Mouse (Mus musculus): Measurements from ENCODE around the gene Smndc1. TPM values are rescaled to one million over a fixed set of nuclear protein-coding genes. Genes with fewer than 3 reads are reported as not detected.

Smndc1 gene
- polyA plus RNA-seq, 1 experiment from 2014 or later, result 61.2 TPM

DNA sequence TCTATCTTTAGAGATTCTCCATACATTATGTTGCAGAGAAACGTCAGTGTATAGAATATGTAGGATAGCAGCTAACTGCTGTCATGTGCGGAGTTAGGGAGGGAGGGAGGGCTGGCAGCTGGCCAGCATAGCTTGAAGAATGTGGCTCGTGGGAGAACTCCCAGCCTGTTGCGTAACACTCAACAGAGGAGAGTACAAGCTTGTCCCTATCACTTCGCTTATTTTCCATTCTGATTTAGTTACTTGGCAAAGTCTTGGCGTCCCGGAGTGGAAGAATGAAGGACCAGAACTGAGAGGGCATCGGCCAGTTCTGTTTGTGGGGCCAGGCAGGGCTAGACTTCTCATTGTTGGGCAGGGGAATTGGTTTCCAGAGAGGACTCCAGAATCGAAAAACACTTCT lies 25.4 kb downstream of the Smndc1 start:
- Histone ChIP-seq H3K4me1 (ENCODE audit: control insufficient read depth, insufficient read depth, low read length) (no peaks in the 10 kb centered on the region), H3K9me3 (ENCODE audit: control insufficient read depth, low read length) (no peaks in the 10 kb centered on the region), H3K4me2 (no peak overlapping the region), H3K4me3 (ENCODE audit: low read depth, low read length) (no peak overlapping the region), H3K27me3 (ENCODE audit: control insufficient read depth, insufficient read depth, low read length) (no peaks in the 10 kb centered on the region), H3K36me3 (ENCODE audit: control insufficient read depth, insufficient read depth, low read length) (no peaks in the 10 kb centered on the region), H3K27ac (ENCODE audit: low read depth, low read length) (no peak overlapping the region), H3K9ac (ENCODE audit: low read length) (no peak overlapping the region)
- no peak for DNase-seq (ENCODE audit: low spot score, missing footprints)
- no peak for ATAC-seq (ENCODE audit: low FRiP score)
- 73% methylated on average over 9 of the region's 9 CpGs for WGBS

DNA sequence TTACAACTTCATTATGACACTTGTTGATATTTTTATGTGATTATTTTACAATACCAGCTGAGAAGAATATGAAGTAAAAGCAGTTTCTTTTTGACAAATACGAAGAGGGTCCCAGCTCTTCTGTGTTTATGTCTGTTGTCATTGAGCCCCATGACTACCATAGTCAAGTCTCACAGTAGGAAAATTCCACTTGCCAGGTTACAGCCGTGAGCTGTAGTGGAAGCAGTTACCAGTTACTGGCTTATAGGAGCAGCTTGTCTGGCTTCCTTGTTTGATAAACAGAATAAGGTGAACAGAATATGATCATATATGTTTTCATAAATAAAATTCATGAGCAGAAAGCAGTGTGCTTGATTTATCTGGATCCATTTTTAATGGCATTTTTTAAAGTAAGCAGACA lies 25.8 kb downstream of the Smndc1 start:
- H3K36me3 ChIP-seq (ENCODE audit: control insufficient read depth, insufficient read depth, low read length), result no peaks in the 10 kb centered on the region
- no peaks in the 10 kb centered on the region for H3K9me3 ChIP-seq (ENCODE audit: control insufficient read depth, low read length)
- H3K4me3 ChIP-seq (ENCODE audit: low read depth, low read length), result no peak overlapping the region
- ATAC-seq (ENCODE audit: low FRiP score) (no peak), DNase-seq (ENCODE audit: low spot score, missing footprints) (no peak)
- H3K9ac ChIP-seq (ENCODE audit: low read length), result no peak overlapping the region
- no peaks in the 10 kb centered on the region for H3K27me3 ChIP-seq (ENCODE audit: control insufficient read depth, insufficient read depth, low read length)
- H3K4me2 ChIP-seq, result no peak overlapping the region
- WGBS, result 89% methylated on average over 2 of the region's 2 CpGs
- H3K4me1 ChIP-seq (ENCODE audit: control insufficient read depth, insufficient read depth, low read length), result no peaks in the 10 kb centered on the region
- no peak overlapping the region for H3K27ac ChIP-seq (ENCODE audit: low read depth, low read length)

DNA sequence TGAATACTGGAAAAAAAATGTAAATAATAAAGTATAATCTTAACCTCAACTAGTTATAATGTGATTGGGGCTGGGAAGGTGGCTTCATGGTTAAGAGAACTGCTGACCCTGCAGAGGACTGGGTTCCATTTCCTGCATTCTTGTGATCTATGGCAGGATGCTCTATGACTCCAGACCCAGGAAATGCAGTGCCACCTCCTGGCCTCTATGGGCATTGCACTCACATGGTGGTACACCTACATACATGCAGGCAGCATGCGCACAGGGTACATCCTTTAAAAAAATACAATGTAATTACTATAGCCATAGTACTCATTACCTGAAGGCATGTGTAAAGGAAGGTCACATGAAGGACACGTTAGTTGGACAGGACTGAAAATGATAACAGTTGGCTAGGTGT lies 27.4 kb downstream of the Smndc1 start:
- Histone ChIP-seq H3K9ac (ENCODE audit: low read length) (no peak overlapping the region), H3K9me3 (ENCODE audit: control insufficient read depth, low read length) (no peaks in the 10 kb centered on the region), H3K36me3 (ENCODE audit: control insufficient read depth, insufficient read depth, low read length) (no peaks in the 10 kb centered on the region), H3K27ac (ENCODE audit: low read depth, low read length) (no peak overlapping the region), H3K4me1 (ENCODE audit: control insufficient read depth, insufficient read depth, low read length) (no peaks in the 10 kb centered on the region), H3K4me3 (ENCODE audit: low read depth, low read length) (no peak overlapping the region), H3K4me2 (no peak overlapping the region), H3K27me3 (ENCODE audit: control insufficient read depth, insufficient read depth, low read length) (no peaks in the 10 kb centered on the region)
- ATAC-seq (ENCODE audit: low FRiP score), result no peak
- DNase-seq (ENCODE audit: low spot score, missing footprints), result peak; percentile 88
- 47% methylated on average over 2 of the region's 2 CpGs for WGBS

DNA sequence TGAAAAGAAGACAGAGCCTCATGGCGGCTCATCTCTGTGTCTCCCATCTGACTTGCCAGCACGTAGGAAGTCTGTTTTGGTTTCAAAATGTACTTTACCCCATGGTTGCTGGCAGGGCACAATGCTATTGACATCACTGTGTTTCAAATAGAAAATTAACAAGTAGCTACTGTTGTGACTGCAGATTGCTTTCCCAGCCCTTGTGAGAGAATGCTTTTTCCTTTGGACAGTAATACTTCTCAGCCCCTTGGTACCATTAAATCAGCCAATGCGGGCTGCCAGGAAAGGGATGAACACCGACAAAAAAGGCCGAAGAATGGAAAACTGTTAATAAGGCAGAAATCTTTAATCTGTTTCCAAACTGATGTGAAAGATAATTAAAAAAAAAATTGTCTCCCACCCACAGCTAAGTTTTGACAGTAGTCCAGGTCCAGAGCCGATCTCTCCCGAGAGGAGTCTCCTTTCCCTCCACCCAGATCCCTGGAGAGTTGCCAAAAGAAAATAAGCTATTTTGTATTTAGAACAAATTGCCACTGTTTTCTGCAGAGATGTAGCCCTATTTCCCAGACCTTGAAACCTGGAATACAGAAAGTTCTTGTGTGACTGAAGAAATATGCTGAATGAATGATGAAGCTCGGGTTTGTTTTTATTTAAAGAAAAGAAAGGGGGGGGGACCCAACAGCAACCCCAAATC lies 30.0 kb downstream of the Smndc1 start:
- H3K9me3 ChIP-seq (ENCODE audit: control insufficient read depth, low read length), result no peaks in the 10 kb centered on the region
- H3K27me3 ChIP-seq (ENCODE audit: control insufficient read depth, insufficient read depth, low read length), result no peaks in the 10 kb centered on the region
- no peaks in the 10 kb centered on the region for H3K4me1 ChIP-seq (ENCODE audit: control insufficient read depth, insufficient read depth, low read length)
- WGBS, result 85% methylated on average over 8 of the region's 8 CpGs
- ATAC-seq (ENCODE audit: low FRiP score), result no peak
- no peak overlapping the region for H3K27ac ChIP-seq (ENCODE audit: low read depth, low read length)
- no peak for DNase-seq (ENCODE audit: low spot score, missing footprints)
- H3K4me2 ChIP-seq, result no peak overlapping the region
- H3K9ac ChIP-seq (ENCODE audit: low read length), result no peak overlapping the region
- H3K36me3 ChIP-seq (ENCODE audit: control insufficient read depth, insufficient read depth, low read length), result no peaks in the 10 kb centered on the region
- H3K4me3 ChIP-seq (ENCODE audit: low read depth, low read length), result no peak overlapping the region

DNA sequence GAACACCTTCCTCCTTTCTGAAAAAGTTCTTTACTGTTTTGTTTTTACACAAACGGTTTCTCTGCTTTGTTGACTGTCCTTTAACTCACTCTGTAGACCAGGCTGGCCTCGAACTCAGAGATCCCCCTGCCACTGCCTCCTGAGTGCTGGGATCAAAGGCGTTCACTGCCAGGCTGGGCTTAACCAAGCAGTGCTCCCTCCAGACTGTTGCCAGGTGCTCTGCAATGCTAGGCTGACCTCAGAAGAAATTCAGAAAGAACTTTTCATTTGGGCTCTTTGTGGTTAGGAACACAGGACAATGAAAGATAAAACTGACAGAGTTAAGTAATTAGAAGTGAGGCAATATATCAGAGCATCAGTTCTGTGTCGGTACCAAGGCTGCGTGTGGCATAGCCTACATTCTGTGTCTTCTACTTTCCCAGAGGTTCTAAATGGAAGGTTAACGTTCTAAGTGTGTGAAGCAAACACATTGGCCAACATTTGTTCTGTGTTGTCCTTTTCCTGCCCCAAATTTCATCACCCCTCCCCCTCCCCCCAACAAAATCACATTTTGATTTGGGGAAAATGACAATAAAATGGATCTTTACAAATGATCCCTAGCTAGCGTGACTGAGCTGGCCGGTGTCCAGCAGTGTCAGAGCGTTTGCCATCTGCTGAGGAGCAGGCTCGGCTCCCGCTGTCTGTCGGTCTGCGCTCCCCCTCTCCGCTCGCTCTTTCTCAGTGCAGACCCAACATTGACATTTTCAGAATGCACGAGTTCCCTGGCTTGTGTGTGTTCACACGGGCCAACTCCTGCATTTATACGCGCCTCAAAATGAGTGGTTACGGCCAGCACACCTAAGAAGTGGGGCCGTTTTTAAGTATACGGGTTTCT lies 31.0 kb downstream of the Smndc1 start:
- no peak overlapping the region for H3K27ac ChIP-seq (ENCODE audit: low read depth, low read length)
- H3K4me1 ChIP-seq (ENCODE audit: control insufficient read depth, insufficient read depth, low read length), result no peaks in the 10 kb centered on the region
- no peak overlapping the region for H3K4me3 ChIP-seq (ENCODE audit: low read depth, low read length)
- no peaks in the 10 kb centered on the region for H3K9me3 ChIP-seq (ENCODE audit: control insufficient read depth, low read length)
- H3K27me3 ChIP-seq (ENCODE audit: control insufficient read depth, insufficient read depth, low read length), result no peaks in the 10 kb centered on the region
- no peak overlapping the region for H3K4me2 ChIP-seq
- 81% methylated on average over 22 of the region's 22 CpGs for WGBS
- no peak for ATAC-seq (ENCODE audit: low FRiP score)
- H3K36me3 ChIP-seq (ENCODE audit: control insufficient read depth, insufficient read depth, low read length), result no peaks in the 10 kb centered on the region
- DNase-seq (ENCODE audit: low spot score, missing footprints), result no peak
- no peak overlapping the region for H3K9ac ChIP-seq (ENCODE audit: low read length)

DNA sequence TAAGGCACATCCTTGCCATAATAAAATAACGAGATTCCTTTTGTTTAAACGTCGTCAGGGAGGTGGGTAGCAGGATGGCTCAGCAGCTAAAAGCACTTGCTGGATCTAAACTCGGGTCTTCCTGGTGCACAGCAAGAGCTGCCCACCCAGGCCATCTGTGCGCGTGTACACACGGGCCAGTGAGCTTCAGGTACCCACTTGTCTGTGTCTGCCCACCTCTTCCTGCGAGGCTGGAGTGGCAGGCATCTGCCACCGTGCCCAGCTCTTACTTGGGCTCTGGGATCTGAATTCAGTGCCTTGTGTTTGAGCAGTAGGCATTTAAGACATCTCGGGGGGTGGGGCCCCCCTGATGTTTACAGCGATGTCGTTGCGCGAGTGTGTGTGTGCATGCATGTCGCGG lies 35.3 kb downstream of the Smndc1 start:
- no peaks in the 10 kb centered on the region for H3K36me3 ChIP-seq (ENCODE audit: control insufficient read depth, insufficient read depth, low read length)
- no peaks in the 10 kb centered on the region for H3K9me3 ChIP-seq (ENCODE audit: control insufficient read depth, low read length)

DNA sequence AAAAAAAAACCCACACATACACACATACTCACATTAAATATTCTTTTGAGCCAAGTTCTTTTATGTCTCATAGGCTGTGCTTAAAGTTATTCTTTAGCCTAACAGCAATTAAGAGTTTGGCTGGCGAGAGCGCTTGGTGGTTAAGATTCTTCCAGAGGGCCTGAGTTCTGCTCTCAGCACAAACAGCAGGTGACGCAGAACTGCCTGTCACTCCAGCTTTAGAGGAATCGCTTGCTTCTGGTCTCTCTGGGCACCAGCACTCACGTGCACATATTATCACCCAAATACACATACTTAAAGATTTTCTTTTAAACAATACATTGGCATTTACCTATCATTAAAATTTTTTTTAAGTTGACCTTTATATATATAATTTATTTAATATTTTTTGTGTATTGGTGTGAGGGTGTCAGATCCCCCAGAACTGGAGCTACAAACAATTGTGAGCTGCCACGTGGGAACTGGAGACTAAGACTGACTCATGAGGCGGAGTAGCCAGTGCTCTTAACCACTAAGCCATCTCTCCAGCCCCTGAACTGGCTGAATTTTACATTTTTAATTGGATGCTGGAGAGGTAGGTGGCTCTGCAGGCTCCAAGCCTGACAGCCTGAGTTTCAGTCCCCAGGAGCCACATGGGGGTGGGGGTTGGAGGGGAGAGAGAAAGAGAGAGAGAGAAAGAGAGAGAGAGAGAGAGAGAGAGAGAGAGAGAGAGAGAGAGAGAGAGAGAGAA lies 35.9 kb downstream of the Smndc1 start:
- Histone ChIP-seq H3K9me3 (ENCODE audit: control insufficient read depth, low read length) (no peaks in the 10 kb centered on the region), H3K9ac (ENCODE audit: low read length) (no peak overlapping the region), H3K27ac (ENCODE audit: low read depth, low read length) (no peak overlapping the region), H3K36me3 (ENCODE audit: control insufficient read depth, insufficient read depth, low read length) (no peaks in the 10 kb centered on the region), H3K4me2 (no peak overlapping the region), H3K4me3 (ENCODE audit: low read depth, low read length) (no peak overlapping the region), H3K4me1 (ENCODE audit: control insufficient read depth, insufficient read depth, low read length) (no peaks in the 10 kb centered on the region), H3K27me3 (ENCODE audit: control insufficient read depth, insufficient read depth, low read length) (no peaks in the 10 kb centered on the region)
- WGBS, result 78% methylated on average over 7 of the region's 7 CpGs
- DNase-seq (ENCODE audit: low spot score, missing footprints) (no peak), ATAC-seq (ENCODE audit: low FRiP score) (no peak)

More for the DNA sequence above, 35.3 kb downstream of the Smndc1 start:
- Histone ChIP-seq H3K4me1 (ENCODE audit: control insufficient read depth, insufficient read depth, low read length) (no peaks in the 10 kb centered on the region), H3K4me2 (no peak overlapping the region), H3K27me3 (ENCODE audit: control insufficient read depth, insufficient read depth, low read length) (no peaks in the 10 kb centered on the region), H3K9ac (ENCODE audit: low read length) (no peak overlapping the region), H3K4me3 (ENCODE audit: low read depth, low read length) (no peak overlapping the region), H3K27ac (ENCODE audit: low read depth, low read length) (no peak overlapping the region)
- DNase-seq (ENCODE audit: low spot score, missing footprints), result no peak
- 90% methylated on average over 16 of the region's 16 CpGs for WGBS
- ATAC-seq (ENCODE audit: low FRiP score), result no peak

DNA sequence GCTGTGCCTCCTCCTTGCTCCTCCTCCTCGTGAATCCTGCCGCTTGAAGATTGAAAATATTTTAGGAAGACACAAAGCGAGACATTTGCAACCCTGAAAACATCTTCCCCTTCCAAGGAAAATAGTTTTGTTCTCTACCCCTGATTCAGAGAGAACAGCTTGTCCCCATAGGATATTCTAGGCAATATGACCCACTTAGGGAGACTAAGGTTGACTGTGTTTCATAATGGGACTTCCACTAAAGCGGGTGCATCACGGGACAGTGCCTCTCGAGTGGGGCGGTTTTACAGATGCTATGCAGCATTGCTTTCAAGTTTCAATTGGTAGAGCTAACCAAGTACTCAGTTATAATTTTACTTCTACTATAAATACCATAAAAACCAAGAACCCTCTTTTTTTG lies 36.5 kb downstream of the Smndc1 start:
- Histone ChIP-seq H3K9me3 (ENCODE audit: control insufficient read depth, low read length) (no peaks in the 10 kb centered on the region), H3K27ac (ENCODE audit: low read depth, low read length) (no peak overlapping the region), H3K4me2 (no peak overlapping the region), H3K4me3 (ENCODE audit: low read depth, low read length) (no peak overlapping the region), H3K4me1 (ENCODE audit: control insufficient read depth, insufficient read depth, low read length) (no peaks in the 10 kb centered on the region), H3K36me3 (ENCODE audit: control insufficient read depth, insufficient read depth, low read length) (no peaks in the 10 kb centered on the region), H3K9ac (ENCODE audit: low read length) (no peak overlapping the region), H3K27me3 (ENCODE audit: control insufficient read depth, insufficient read depth, low read length) (no peaks in the 10 kb centered on the region)
- no peak for ATAC-seq (ENCODE audit: low FRiP score)
- no peak for DNase-seq (ENCODE audit: low spot score, missing footprints)
- 91% methylated on average over 7 of the region's 7 CpGs for WGBS

DNA sequence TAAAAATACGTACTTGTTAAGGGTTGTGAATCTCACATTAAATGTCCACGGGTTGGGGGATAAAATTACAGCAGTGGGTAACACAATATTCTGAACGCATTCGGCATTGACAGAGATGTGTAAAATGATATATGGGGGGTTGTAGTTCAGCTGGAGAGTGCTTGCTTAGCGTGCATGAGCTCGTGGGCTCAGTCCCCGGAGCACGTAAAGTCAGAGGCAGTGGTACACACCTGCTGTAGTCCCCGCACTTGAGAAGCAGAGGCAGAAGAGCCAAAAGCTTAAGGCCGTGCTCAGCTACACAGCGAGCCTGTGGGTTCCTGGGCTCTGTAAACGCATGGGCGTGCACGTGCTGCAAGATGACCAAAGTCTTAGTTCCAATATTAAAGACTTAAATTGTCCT lies 44.6 kb downstream of the Smndc1 start:
- H3K4me1 ChIP-seq (ENCODE audit: control insufficient read depth, insufficient read depth, low read length), result peaks cover 3% of the 10 kb centered on the region; the same call in 1 of the 2 replicates
- ATAC-seq (ENCODE audit: low FRiP score) (no peak), DNase-seq (ENCODE audit: low spot score, missing footprints) (no peak)
- no peak overlapping the region for H3K4me2 ChIP-seq
- H3K27me3 ChIP-seq (ENCODE audit: control insufficient read depth, insufficient read depth, low read length), result no peaks in the 10 kb centered on the region
- no peaks in the 10 kb centered on the region for H3K36me3 ChIP-seq (ENCODE audit: control insufficient read depth, insufficient read depth, low read length)
- H3K9me3 ChIP-seq (ENCODE audit: control insufficient read depth, low read length), result no peaks in the 10 kb centered on the region
- no peak overlapping the region for H3K9ac ChIP-seq (ENCODE audit: low read length)
- no peak overlapping the region for H3K4me3 ChIP-seq (ENCODE audit: low read depth, low read length)
- no peak overlapping the region for H3K27ac ChIP-seq (ENCODE audit: low read depth, low read length)
- WGBS, result 87% methylated on average over 14 of the region's 14 CpGs

Data from midbrain, embryonic 11.5 days (tissue).